Mouse (Mus musculus) cerebellum, adult 11 months (tissue): ENCODE measurements around the gene Olfr889.
"Not testable (repeated sequence)": the region's sequence is repeated elsewhere in the genome, so short reads cannot be mapped to it uniquely, and the experiment has no call there.

Experiments used
- DNase-seq: peaks from one replicate; pipeline ENCODE4 v3.0.0; 2022

Gene Olfr889

DNA sequence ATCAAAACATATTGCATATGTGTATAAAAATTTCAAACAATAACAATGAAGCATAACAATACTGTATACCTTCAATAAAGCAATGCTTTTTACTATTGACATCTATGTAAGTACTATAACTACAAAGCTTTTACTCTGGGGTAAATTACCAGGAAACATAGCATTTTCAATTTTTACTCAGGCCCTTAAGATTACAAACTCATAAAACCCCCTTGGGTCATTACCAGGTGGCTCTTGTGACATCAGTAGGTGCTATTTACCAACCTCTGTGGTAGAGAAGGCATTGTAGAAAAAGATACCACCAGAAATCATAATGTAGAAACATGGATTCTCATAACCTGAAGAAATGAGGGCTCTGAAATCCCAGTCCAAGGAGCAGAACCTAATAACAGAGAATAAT lies at the start of gene Olfr889:
Olfr889 (plus strand) TSS at position 301 of the 400 bp plus-strand sequence.
- no peak for DNase-seq

DNA sequence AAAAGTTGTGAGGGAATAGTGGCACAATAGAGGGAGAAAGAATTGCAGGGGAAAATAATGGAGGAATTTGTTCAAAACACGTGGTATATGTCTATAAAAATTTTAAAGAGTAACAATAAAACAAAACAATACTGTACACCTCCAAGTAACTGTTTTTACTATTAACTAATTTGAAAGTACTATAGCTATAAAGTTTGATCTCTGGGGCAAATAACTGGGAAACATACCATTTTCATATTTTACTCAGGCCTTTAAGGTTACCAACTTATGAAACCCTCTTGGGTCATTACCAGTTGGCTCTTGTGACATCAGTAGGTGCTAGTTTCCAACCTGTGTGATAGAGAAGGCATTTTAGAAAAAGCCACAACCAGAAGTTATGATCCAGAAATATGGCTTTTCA lies 31.2 kb upstream of the Olfr889 start, which contains the start of gene Olfr887:
Olfr887 (plus strand) TSS at position 301 of the 400 bp plus-strand sequence.
- DNase-seq, result no peak

DNA sequence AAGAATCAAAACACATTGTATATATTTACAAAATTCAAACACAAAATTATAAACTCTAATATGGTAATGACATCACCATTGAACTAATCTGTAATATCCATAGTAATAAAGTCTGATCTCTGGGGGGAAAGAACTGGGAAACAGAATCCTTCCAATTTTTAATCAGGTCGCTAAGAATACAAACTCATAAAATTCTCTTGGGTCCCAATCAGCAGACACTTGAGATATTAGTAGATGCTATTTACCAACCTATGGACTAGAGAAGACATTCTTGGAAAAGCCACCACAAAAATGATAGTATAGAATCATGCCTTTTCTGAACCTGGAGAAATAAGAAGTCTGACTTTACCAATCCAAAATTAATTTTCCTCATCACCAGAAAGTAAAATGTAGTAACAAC lies 7.2 kb upstream of the Olfr889 start, which contains the start of gene Olfr888:
Olfr888 (plus strand) TSS at position 301 of the 400 bp plus-strand sequence.
- no peak for DNase-seq

DNA sequence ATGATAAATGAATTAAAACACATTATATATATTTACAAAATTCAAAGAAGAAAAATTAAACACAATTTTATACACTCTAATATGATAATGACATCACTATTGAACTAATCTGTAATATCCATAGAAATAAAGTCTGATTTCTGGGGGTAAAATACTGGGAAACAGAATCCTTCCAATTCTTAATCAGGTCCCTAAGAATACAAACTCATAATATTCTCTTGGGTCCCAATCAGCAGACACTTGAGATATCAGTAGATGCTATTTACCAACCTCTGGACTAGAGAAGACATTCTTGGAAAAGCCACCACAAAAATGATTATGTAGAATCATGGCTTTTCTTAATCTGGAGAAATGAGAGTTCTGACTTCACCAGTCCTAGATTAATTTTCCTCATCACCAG lies 27.2 kb downstream of the Olfr889 start, which contains the start of gene Olfr890:
Olfr890 (plus strand) TSS at position 301 of the 400 bp plus-strand sequence.
- no peak for DNase-seq

GRCm38 (mm10) chr9:38168341-38168740 lies 53.3 kb downstream of the Olfr889 start:
- not testable (repeated sequence) for DNase-seq
